Mouse (Mus musculus) ES-Bruce4 (cell line): Measurements from ENCODE around the gene Ces3b.

ENCODE experiments used
- CTCF ChIP-seq: IDR thresholded peaks from one replicate; pipeline ENCODE4 v1.8.1; 2011; ENCODE audit warnings: low read depth, low read length
- EP300 ChIP-seq: IDR thresholded peaks from 2 replicates; pipeline ENCODE4 v1.6.1; 2011; ENCODE audit warnings: low read depth, low read length; ENCODE audit not compliant: insufficient read depth
- POLR2A ChIP-seq: IDR thresholded peaks from one replicate; pipeline ENCODE4 v1.8.1; 2011; ENCODE audit warnings: low read length; ENCODE audit not compliant: insufficient read depth

DNA sequence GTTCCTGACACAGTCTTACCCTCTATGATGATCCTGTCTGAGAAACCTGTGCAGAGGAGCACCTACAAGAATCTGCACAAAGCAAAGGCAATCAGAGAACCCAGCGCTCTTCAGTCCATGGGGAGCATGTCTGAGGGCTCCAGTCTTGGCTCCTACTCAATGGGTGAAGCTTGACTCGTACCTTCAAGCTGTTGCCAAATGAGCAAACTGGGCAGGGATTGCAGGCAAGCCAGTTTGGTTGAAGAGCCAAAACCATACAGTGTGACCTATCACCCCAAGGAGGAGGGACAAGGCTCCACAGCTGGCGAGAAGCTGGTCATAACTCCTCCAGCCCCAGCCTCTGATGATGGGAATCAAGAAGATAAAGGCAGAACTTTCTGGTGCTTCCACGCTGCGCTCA, 48.0 kb downstream of the Ces3b start, which contains the start of gene Ces4a:
- TF ChIP-seq POLR2A (no peak), CTCF (no peak), EP300 (no peak)
